Mouse (Mus musculus): ENCODE measurements around the gene Ccdc63. TPM values are rescaled to one million over a fixed set of nuclear protein-coding genes. Genes with fewer than 3 reads are reported as not detected.

Gene Ccdc63
- total and polyA plus RNA-seq, 2 experiments from 2014 or later = not detected

GRCm38 (mm10) chr5:122129068-122129655 lies 11.5 kb downstream of the Ccdc63 start:
- Histone ChIP-seq H3K27ac (ENCODE audit: low read depth, low read length) (no peak overlapping the region), H3K4me3 (ENCODE audit: low read depth, low read length) (no peak overlapping the region), H3K36me3 (ENCODE audit: insufficient read depth, low read length) (no peaks in the 10 kb centered on the region), H3K4me2 (ENCODE audit: low read depth, low read length, poor library complexity, severe bottlenecking) (no peak overlapping the region), H3K4me1 (ENCODE audit: insufficient read depth, low read length) (no peaks in the 10 kb centered on the region), H3K9ac (replicated peaks; ENCODE audit: low read length, poor library complexity, severe bottlenecking) (no peak overlapping the region), H3K9me3 (ENCODE audit: low read length) (no peaks in the 10 kb centered on the region), H3K27me3 (ENCODE audit: insufficient read depth, low read length) (no peaks in the 10 kb centered on the region; the same call in 1 of the 2 replicates)
- DNase-seq (ENCODE audit: low spot score) = peak; percentile 91
- peak; percentile 84 for TF ChIP-seq CTCF (IDR thresholded peaks at IDR 0.05)
- WGBS = 28% methylated on average over 16 of the region's 16 CpGs
- ATAC-seq (ENCODE audit: low FRiP score) = no peak

- DNase-seq (ENCODE audit: low spot score) (no peak), ATAC-seq (ENCODE audit: low FRiP score) (no peak)
- Histone ChIP-seq H3K27ac (ENCODE audit: low read depth, low read length) (no peak overlapping the region), H3K4me2 (ENCODE audit: low read depth, low read length, poor library complexity, severe bottlenecking) (no peak overlapping the region), H3K36me3 (ENCODE audit: insufficient read depth, low read length) (no peaks in the 10 kb centered on the region), H3K4me1 (ENCODE audit: insufficient read depth, low read length) (no peaks in the 10 kb centered on the region), H3K9me3 (ENCODE audit: low read length) (no peaks in the 10 kb centered on the region), H3K4me3 (ENCODE audit: low read depth, low read length) (no peak overlapping the region), H3K27me3 (ENCODE audit: insufficient read depth, low read length) (no peaks in the 10 kb centered on the region), H3K9ac (replicated peaks; ENCODE audit: low read length, poor library complexity, severe bottlenecking) (no peak overlapping the region)
- WGBS = 81% methylated on average over 8 of the region's 8 CpGs
- TF ChIP-seq CTCF (IDR thresholded peaks at IDR 0.05) = no peak
Observed at GRCm38 (mm10) chr5:122125211-122125760, 15.3 kb downstream of the Ccdc63 start.

GRCm38 (mm10) chr5:122116243-122116642 lies 24.4 kb downstream of the Ccdc63 start:
- H3K4me3 ChIP-seq (ENCODE audit: low read depth, low read length) = no peak overlapping the region
- H3K9ac ChIP-seq (replicated peaks; ENCODE audit: low read length, poor library complexity, severe bottlenecking) = no peak overlapping the region
- WGBS = 86% methylated on average over 6 of the region's 6 CpGs
- DNase-seq (ENCODE audit: low spot score) (no peak), ATAC-seq (ENCODE audit: low FRiP score) (no peak)
- peak; percentile 37 for TF ChIP-seq CTCF (IDR thresholded peaks at IDR 0.05)
- H3K9me3 ChIP-seq (ENCODE audit: low read length) = no peaks in the 10 kb centered on the region
- no peaks in the 10 kb centered on the region for H3K4me1 ChIP-seq (ENCODE audit: insufficient read depth, low read length)
- no peaks in the 10 kb centered on the region for H3K36me3 ChIP-seq (ENCODE audit: insufficient read depth, low read length)
- H3K27me3 ChIP-seq (ENCODE audit: insufficient read depth, low read length) = no peaks in the 10 kb centered on the region
- no peak overlapping the region for H3K4me2 ChIP-seq (ENCODE audit: low read depth, low read length, poor library complexity, severe bottlenecking)
- no peak overlapping the region for H3K27ac ChIP-seq (ENCODE audit: low read depth, low read length)

GRCm38 (mm10) chr5:122115266-122115763 lies 25.3 kb downstream of the Ccdc63 start:
- H3K4me2 ChIP-seq (ENCODE audit: low read depth, low read length, poor library complexity, severe bottlenecking) = no peak overlapping the region
- no peak for TF ChIP-seq CTCF (IDR thresholded peaks at IDR 0.05)
- no peaks in the 10 kb centered on the region for H3K27me3 ChIP-seq (ENCODE audit: insufficient read depth, low read length)
- no peak overlapping the region for H3K27ac ChIP-seq (ENCODE audit: low read depth, low read length)
- no peak overlapping the region for H3K4me3 ChIP-seq (ENCODE audit: low read depth, low read length)
- no peaks in the 10 kb centered on the region for H3K9me3 ChIP-seq (ENCODE audit: low read length)
- no peaks in the 10 kb centered on the region for H3K4me1 ChIP-seq (ENCODE audit: insufficient read depth, low read length)
- no peak overlapping the region for H3K9ac ChIP-seq (replicated peaks; ENCODE audit: low read length, poor library complexity, severe bottlenecking)
- H3K36me3 ChIP-seq (ENCODE audit: insufficient read depth, low read length) = no peaks in the 10 kb centered on the region
- ATAC-seq (ENCODE audit: low FRiP score) = no peak
- WGBS = 95% methylated on average over 9 of the region's 9 CpGs
- DNase-seq (ENCODE audit: low spot score) = no peak

GRCm38 (mm10) chr5:122114176-122114575 lies 26.4 kb downstream of the Ccdc63 start:
- no peak overlapping the region for H3K4me2 ChIP-seq (ENCODE audit: low read depth, low read length, poor library complexity, severe bottlenecking)
- H3K27me3 ChIP-seq (ENCODE audit: insufficient read depth, low read length) = no peaks in the 10 kb centered on the region
- no peaks in the 10 kb centered on the region for H3K9me3 ChIP-seq (ENCODE audit: low read length)
- H3K4me1 ChIP-seq (ENCODE audit: insufficient read depth, low read length) = no peaks in the 10 kb centered on the region
- WGBS = 2% methylated on average over 2 of the region's 2 CpGs
- DNase-seq (ENCODE audit: low spot score) (peak; percentile 24), ATAC-seq (ENCODE audit: low FRiP score) (no peak)
- TF ChIP-seq CTCF (IDR thresholded peaks at IDR 0.05) = peak; percentile 86
- no peaks in the 10 kb centered on the region for H3K36me3 ChIP-seq (ENCODE audit: insufficient read depth, low read length)
- no peak overlapping the region for H3K9ac ChIP-seq (replicated peaks; ENCODE audit: low read length, poor library complexity, severe bottlenecking)
- H3K4me3 ChIP-seq (ENCODE audit: low read depth, low read length) = no peak overlapping the region
- no peak overlapping the region for H3K27ac ChIP-seq (ENCODE audit: low read depth, low read length)

- no peak overlapping the region for H3K4me3 ChIP-seq (ENCODE audit: low read depth, low read length)
- H3K9ac ChIP-seq (replicated peaks; ENCODE audit: low read length, poor library complexity, severe bottlenecking) = no peak overlapping the region
- no peak overlapping the region for H3K27ac ChIP-seq (ENCODE audit: low read depth, low read length)
- TF ChIP-seq CTCF (IDR thresholded peaks at IDR 0.05) = no peak
- no peak overlapping the region for H3K4me2 ChIP-seq (ENCODE audit: low read depth, low read length, poor library complexity, severe bottlenecking)
- no peaks in the 10 kb centered on the region for H3K36me3 ChIP-seq (ENCODE audit: insufficient read depth, low read length)
- no peaks in the 10 kb centered on the region for H3K9me3 ChIP-seq (ENCODE audit: low read length)
- ATAC-seq (ENCODE audit: low FRiP score) = no peak
- H3K27me3 ChIP-seq (ENCODE audit: insufficient read depth, low read length) = no peaks in the 10 kb centered on the region
- H3K4me1 ChIP-seq (ENCODE audit: insufficient read depth, low read length) = no peaks in the 10 kb centered on the region
- 79% methylated on average over 7 of the region's 7 CpGs for WGBS
- DNase-seq (ENCODE audit: low spot score) = no peak
Observed at GRCm38 (mm10) chr5:122113450-122113849, 27.2 kb downstream of the Ccdc63 start.

Measured in midbrain, postnatal 0 days (tissue).